Mouse (Mus musculus): ENCODE measurements around the gene Pla2g1b. TPM values are rescaled to one million over a fixed set of nuclear protein-coding genes. Genes with fewer than 3 reads are reported as not detected.
"Not testable (repeated sequence)": the region's sequence is repeated elsewhere in the genome, so short reads cannot be mapped to it uniquely, and the experiment has no call there.

Pla2g1b gene
- polyA plus RNA-seq, 1 experiment from 2014 or later, result 0.58 TPM

DNA sequence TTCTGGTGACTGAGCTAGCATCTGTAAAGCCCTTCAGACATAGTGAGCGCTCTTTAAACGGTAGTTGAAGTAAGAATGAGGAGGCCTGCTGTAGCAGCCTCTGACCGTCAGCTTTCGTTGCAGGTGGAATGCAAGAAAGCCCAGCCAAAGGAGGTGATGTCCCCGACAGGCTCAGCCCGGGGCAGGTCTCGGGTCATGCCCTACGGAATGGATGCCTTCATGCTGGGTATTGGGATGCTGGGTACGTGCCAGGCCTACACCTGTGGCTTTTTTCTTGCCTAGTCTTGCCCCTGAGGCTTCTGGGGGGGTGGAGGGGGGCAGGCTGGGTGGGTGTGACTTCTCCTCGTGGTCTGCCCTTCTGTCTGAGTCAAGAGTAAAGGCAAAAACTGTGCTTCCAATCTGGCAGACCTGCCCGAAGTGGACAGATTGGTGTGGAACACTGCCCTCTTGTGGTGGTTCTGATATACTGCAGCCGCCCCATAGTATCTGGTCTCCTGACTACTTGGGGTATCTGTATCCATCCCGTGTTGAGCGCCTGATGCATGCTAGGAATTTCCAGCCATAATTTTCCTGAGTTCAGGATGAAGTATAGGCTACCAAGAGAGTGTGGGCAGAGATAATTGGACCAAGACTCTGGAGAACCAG lies 24.7 kb upstream of the Pla2g1b start:
- 37% methylated on average over 14 of the region's 14 CpGs for WGBS
- Histone ChIP-seq H3K9me3 (ENCODE audit: control insufficient read depth, low read length) (no peaks in the 10 kb centered on the region), H3K4me3 (ENCODE audit: low read depth, low read length) (no peak overlapping the region), H3K9ac (replicated peaks; ENCODE audit: low read depth, low read length) (no peak overlapping the region), H3K36me3 (ENCODE audit: control insufficient read depth, insufficient read depth, low read length) (peaks cover 54% of the 10 kb centered on the region), H3K4me2 (ENCODE audit: low read depth, low read length) (no peak overlapping the region), H3K27me3 (ENCODE audit: control insufficient read depth, insufficient read depth, low read length) (no peaks in the 10 kb centered on the region), H3K4me1 (ENCODE audit: control insufficient read depth, insufficient read depth, low read length) (peaks cover 25% of the 10 kb centered on the region), H3K27ac (ENCODE audit: low read depth, low read length) (0 out of 2 replicates have a peak overlapping the region, but pooled peaks have one; percentile 16)
- ATAC-seq (ENCODE audit: low read depth), result no peak

DNA sequence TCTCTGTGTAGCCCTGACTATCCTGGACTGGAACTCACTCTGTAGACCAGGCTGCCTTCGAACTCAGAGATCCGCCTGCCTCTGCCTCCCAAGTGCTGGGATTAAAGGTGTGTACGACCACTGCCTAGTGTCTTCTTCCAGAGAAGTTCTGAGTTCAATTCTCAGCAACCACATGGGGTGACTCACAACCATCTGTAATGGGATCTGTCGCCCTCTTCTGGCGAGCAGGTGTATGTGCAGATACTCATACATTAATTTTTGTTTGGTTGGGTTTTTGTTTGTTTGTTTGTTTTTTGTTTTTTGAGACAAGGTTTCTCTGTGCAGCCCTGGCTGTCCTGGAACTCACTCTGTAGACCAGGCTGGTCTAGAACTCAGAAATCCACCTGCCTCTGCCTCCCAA lies 23.4 kb upstream of the Pla2g1b start:
- H3K27me3 ChIP-seq (ENCODE audit: control insufficient read depth, insufficient read depth, low read length); H3K9me3 ChIP-seq (ENCODE audit: control insufficient read depth, low read length); H3K27ac ChIP-seq (ENCODE audit: low read depth, low read length); H3K4me3 ChIP-seq (ENCODE audit: low read depth, low read length); ATAC-seq (ENCODE audit: low read depth); H3K9ac ChIP-seq (replicated peaks; ENCODE audit: low read depth, low read length); H3K4me2 ChIP-seq (ENCODE audit: low read depth, low read length): not testable (repeated sequence)
- peaks cover 60% of the 10 kb centered on the region for H3K36me3 ChIP-seq (ENCODE audit: control insufficient read depth, insufficient read depth, low read length)
- H3K4me1 ChIP-seq (ENCODE audit: control insufficient read depth, insufficient read depth, low read length), result peaks cover 12% of the 10 kb centered on the region
- WGBS, result 75% methylated on average over 5 of the region's 5 CpGs

DNA sequence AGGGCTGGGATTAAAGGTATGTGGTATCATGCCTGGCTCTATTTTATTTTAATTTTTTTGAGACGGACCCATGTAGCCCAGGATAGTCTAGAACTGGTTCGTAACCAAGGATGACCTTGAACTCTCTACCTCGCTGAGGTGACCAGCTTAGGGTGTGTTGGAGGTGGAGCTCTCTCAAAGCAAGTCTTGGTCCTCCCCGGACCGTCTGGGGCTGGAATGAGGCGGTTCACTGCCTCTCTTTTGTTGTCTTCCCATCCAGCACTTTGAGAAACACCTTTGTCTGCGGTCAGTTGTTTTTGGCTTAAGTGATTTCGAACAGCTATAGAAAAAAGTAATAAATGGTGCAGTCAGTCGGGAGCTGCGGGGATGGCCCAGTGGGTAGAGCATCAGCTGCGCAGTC lies 21.9 kb upstream of the Pla2g1b start:
- H3K9ac ChIP-seq (replicated peaks; ENCODE audit: low read depth, low read length), result no peak overlapping the region
- H3K4me3 ChIP-seq (ENCODE audit: low read depth, low read length), result no peak overlapping the region
- 83% methylated on average over 11 of the region's 11 CpGs for WGBS
- no peaks in the 10 kb centered on the region for H3K27me3 ChIP-seq (ENCODE audit: control insufficient read depth, insufficient read depth, low read length)
- H3K4me2 ChIP-seq (ENCODE audit: low read depth, low read length), result no peak overlapping the region
- no peak overlapping the region for H3K27ac ChIP-seq (ENCODE audit: low read depth, low read length)
- no peaks in the 10 kb centered on the region for H3K9me3 ChIP-seq (ENCODE audit: control insufficient read depth, low read length)
- no peaks in the 10 kb centered on the region for H3K4me1 ChIP-seq (ENCODE audit: control insufficient read depth, insufficient read depth, low read length)
- ATAC-seq (ENCODE audit: low read depth), result no peak
- H3K36me3 ChIP-seq (ENCODE audit: control insufficient read depth, insufficient read depth, low read length), result peaks cover 54% of the 10 kb centered on the region

DNA sequence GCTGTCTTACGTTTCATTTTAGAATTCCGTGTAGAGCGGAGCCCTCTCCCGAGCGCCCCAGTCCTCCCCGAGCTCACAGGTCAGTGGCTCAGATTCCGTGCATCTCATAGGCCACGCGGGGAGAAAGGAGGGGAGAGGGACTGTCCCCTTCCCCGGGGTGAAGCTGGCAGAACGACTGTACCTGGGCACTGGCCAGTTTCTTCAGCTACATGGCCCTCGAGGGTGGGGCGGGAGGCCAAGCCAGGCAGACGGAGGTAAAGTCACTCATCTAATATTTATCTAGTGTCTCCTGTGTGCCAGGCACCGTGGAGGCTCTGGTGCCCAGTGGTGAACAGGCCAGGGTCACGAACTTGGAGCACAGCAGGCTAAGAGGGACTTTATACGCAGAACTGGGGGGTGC lies 19.0 kb upstream of the Pla2g1b start:
- Histone ChIP-seq H3K27me3 (ENCODE audit: control insufficient read depth, insufficient read depth, low read length) (no peaks in the 10 kb centered on the region), H3K9me3 (ENCODE audit: control insufficient read depth, low read length) (no peaks in the 10 kb centered on the region), H3K9ac (replicated peaks; ENCODE audit: low read depth, low read length) (no peak overlapping the region), H3K36me3 (ENCODE audit: control insufficient read depth, insufficient read depth, low read length) (peaks cover 66% of the 10 kb centered on the region), H3K4me3 (ENCODE audit: low read depth, low read length) (no peak overlapping the region), H3K27ac (ENCODE audit: low read depth, low read length) (no peak overlapping the region), H3K4me1 (ENCODE audit: control insufficient read depth, insufficient read depth, low read length) (no peaks in the 10 kb centered on the region), H3K4me2 (ENCODE audit: low read depth, low read length) (no peak overlapping the region)
- no peak for ATAC-seq (ENCODE audit: low read depth)
- WGBS, result 86% methylated on average over 17 of the region's 17 CpGs

- no peak for ATAC-seq (ENCODE audit: low read depth)
- H3K9ac ChIP-seq (replicated peaks; ENCODE audit: low read depth, low read length), result no peak overlapping the region
- no peaks in the 10 kb centered on the region for H3K9me3 ChIP-seq (ENCODE audit: control insufficient read depth, low read length)
- no peaks in the 10 kb centered on the region for H3K27me3 ChIP-seq (ENCODE audit: control insufficient read depth, insufficient read depth, low read length)
- 85% methylated on average over 3 of the region's 3 CpGs for WGBS
- H3K36me3 ChIP-seq (ENCODE audit: control insufficient read depth, insufficient read depth, low read length), result peaks cover 62% of the 10 kb centered on the region
- H3K4me1 ChIP-seq (ENCODE audit: control insufficient read depth, insufficient read depth, low read length), result no peaks in the 10 kb centered on the region
- no peak overlapping the region for H3K27ac ChIP-seq (ENCODE audit: low read depth, low read length)
- no peak overlapping the region for H3K4me3 ChIP-seq (ENCODE audit: low read depth, low read length)
- H3K4me2 ChIP-seq (ENCODE audit: low read depth, low read length), result no peak overlapping the region
These were observed 16.8 kb upstream of the Pla2g1b start for GRCm38 (mm10) chr5:115449247-115449646.

GRCm38 (mm10) chr5:115450410-115451317 lies 15.4 kb upstream of the Pla2g1b start:
- H3K4me3 ChIP-seq (ENCODE audit: low read depth, low read length), result no peak overlapping the region
- H3K9me3 ChIP-seq (ENCODE audit: control insufficient read depth, low read length), result no peaks in the 10 kb centered on the region
- 90% methylated on average over 27 of the region's 27 CpGs for WGBS
- H3K36me3 ChIP-seq (ENCODE audit: control insufficient read depth, insufficient read depth, low read length), result peaks cover 54% of the 10 kb centered on the region
- H3K4me1 ChIP-seq (ENCODE audit: control insufficient read depth, insufficient read depth, low read length), result no peaks in the 10 kb centered on the region
- H3K9ac ChIP-seq (replicated peaks; ENCODE audit: low read depth, low read length), result no peak overlapping the region
- no peak overlapping the region for H3K27ac ChIP-seq (ENCODE audit: low read depth, low read length)
- H3K27me3 ChIP-seq (ENCODE audit: control insufficient read depth, insufficient read depth, low read length), result no peaks in the 10 kb centered on the region
- no peak overlapping the region for H3K4me2 ChIP-seq (ENCODE audit: low read depth, low read length)
- no peak for ATAC-seq (ENCODE audit: low read depth)

GRCm38 (mm10) chr5:115454422-115455090 lies 11.5 kb upstream of the Pla2g1b start:
- Histone ChIP-seq H3K27ac (ENCODE audit: low read depth, low read length) (no peak overlapping the region), H3K9me3 (ENCODE audit: control insufficient read depth, low read length) (no peaks in the 10 kb centered on the region), H3K4me3 (ENCODE audit: low read depth, low read length) (no peak overlapping the region), H3K36me3 (ENCODE audit: control insufficient read depth, insufficient read depth, low read length) (peaks cover 36% of the 10 kb centered on the region), H3K4me2 (ENCODE audit: low read depth, low read length) (no peak overlapping the region), H3K27me3 (ENCODE audit: control insufficient read depth, insufficient read depth, low read length) (no peaks in the 10 kb centered on the region), H3K4me1 (ENCODE audit: control insufficient read depth, insufficient read depth, low read length) (no peaks in the 10 kb centered on the region), H3K9ac (replicated peaks; ENCODE audit: low read depth, low read length) (no peak overlapping the region)
- peak; percentile 16; the same call in 1 of the 2 replicates for ATAC-seq (ENCODE audit: low read depth)
- 85% methylated on average over 12 of the region's 12 CpGs for WGBS

DNA sequence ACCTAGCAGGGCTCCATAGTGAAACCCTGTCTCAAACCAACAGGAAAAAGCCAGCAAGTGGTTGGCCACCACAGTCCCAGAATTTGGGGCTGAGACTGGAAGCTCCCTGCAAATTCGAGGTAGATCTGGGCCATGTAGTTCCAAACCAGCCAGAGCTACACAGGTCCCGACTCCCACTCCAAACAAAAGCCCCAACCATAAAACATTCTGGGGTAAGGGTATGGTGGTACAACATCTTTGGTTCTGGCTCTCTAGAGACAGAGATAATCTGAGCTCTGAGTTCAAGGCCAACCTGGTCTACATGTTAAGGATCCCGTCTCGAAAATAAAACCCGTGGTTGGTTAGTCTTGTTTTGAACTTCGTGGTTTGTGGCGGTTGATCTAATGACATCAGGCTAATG lies 10.2 kb upstream of the Pla2g1b start:
- 78% methylated on average over 7 of the region's 7 CpGs for WGBS
- no peak overlapping the region for H3K9ac ChIP-seq (replicated peaks; ENCODE audit: low read depth, low read length)
- no peak overlapping the region for H3K27ac ChIP-seq (ENCODE audit: low read depth, low read length)
- no peaks in the 10 kb centered on the region for H3K4me1 ChIP-seq (ENCODE audit: control insufficient read depth, insufficient read depth, low read length)
- no peak overlapping the region for H3K4me2 ChIP-seq (ENCODE audit: low read depth, low read length)
- ATAC-seq (ENCODE audit: low read depth), result no peak
- peaks cover 28% of the 10 kb centered on the region for H3K36me3 ChIP-seq (ENCODE audit: control insufficient read depth, insufficient read depth, low read length)
- H3K9me3 ChIP-seq (ENCODE audit: control insufficient read depth, low read length), result no peaks in the 10 kb centered on the region
- no peak overlapping the region for H3K4me3 ChIP-seq (ENCODE audit: low read depth, low read length)
- no peaks in the 10 kb centered on the region for H3K27me3 ChIP-seq (ENCODE audit: control insufficient read depth, insufficient read depth, low read length)

DNA sequence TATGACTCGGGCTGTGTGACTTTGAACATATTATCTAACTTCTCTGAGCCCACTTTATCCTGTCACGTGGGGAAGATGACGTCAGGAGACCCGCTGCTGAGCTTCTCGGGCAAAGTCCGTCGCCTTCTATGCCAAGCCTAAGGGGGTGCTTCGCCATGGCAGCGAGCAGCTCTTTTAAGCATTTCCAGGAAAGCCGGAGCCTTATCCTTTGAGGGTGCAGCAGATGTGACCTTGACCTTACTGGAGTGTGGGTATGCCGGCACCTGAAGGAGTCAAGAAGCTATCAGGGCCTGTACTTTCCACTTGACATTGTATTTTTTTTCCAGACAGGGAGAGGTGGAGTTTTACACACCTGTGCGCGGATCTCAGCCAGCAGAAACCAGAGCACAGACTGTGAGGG lies 7.1 kb upstream of the Pla2g1b start:
- ATAC-seq (ENCODE audit: low read depth), result no peak
- WGBS, result 73% methylated on average over 13 of the region's 13 CpGs
- no peaks in the 10 kb centered on the region for H3K9me3 ChIP-seq (ENCODE audit: control insufficient read depth, low read length)

More for the DNA sequence above, 7.1 kb upstream of the Pla2g1b start:
- Histone ChIP-seq H3K27ac (ENCODE audit: low read depth, low read length) (no peak overlapping the region), H3K4me3 (ENCODE audit: low read depth, low read length) (no peak overlapping the region), H3K27me3 (ENCODE audit: control insufficient read depth, insufficient read depth, low read length) (no peaks in the 10 kb centered on the region), H3K4me1 (ENCODE audit: control insufficient read depth, insufficient read depth, low read length) (no peaks in the 10 kb centered on the region), H3K9ac (replicated peaks; ENCODE audit: low read depth, low read length) (no peak overlapping the region), H3K4me2 (ENCODE audit: low read depth, low read length) (no peak overlapping the region), H3K36me3 (ENCODE audit: control insufficient read depth, insufficient read depth, low read length) (peaks cover 9% of the 10 kb centered on the region)

All from neural tube, embryonic 14.5 days (tissue).